Mouse (Mus musculus): ENCODE results near the gene Vgll4. TPM values are rescaled to one million over a fixed set of nuclear protein-coding genes. Genes with fewer than 3 reads are reported as not detected.

Vgll4 gene
- polyA plus RNA-seq, 2 experiments = 4.6 to 5.5 TPM

DNA sequence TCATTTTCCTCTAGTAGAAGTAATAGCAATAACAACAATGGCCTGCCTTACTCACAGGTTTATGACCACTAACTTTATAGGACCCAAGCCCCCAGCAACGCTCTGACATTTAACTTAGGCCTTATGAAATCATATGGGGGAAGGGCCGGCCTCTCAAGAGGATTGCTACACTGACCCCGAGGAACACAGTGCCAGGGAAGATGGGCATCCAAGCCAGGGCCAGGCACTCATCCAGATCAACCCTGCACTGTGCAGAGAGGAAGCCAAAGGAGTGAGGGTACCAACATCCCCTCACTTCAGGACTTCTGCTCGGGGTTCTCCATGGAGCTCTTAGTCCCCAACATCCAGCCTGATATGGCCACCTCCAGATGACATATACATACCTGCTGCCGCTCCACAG is 106.3 kb downstream of the Vgll4 start:
- DNase-seq (ENCODE audit: low read depth in 3 of 3, low spot score in 3 of 3) (no peak), ATAC-seq (ENCODE audit: insufficient read depth) (no peak)
- 77% methylated on average over 5 of the region's 5 CpGs for WGBS (ENCODE audit: insufficient replicate concordance)
- Histone ChIP-seq H3K9ac (replicated peaks) (no peak overlapping the region), H3K36me3 (replicated peaks; ENCODE audit: control insufficient read depth, insufficient read depth, low read depth) (peaks cover 4% of the 10 kb centered on the region; the same call in 1 of the 2 replicates), H3K4me1 (replicated peaks; ENCODE audit: control insufficient read depth in 2 of 2, insufficient read depth in 2 of 2, low read length in 1 of 2) (no peaks in the 10 kb centered on the region), H3K4me3 (ENCODE audit: insufficient read depth in 1 of 2, low read depth in 2 of 2, low read length in 2 of 2) (no peak overlapping the region), H3K27ac (no peak overlapping the region), H3K9me3 (ENCODE audit: control insufficient read depth, low read length) (no peaks in the 10 kb centered on the region), H3K4me2 (ENCODE audit: low read depth) (no peak overlapping the region), H3K27me3 (ENCODE audit: control insufficient read depth, insufficient read depth, low read length) (no peaks in the 10 kb centered on the region)
- TF ChIP-seq CTCF (IDR thresholded peaks at IDR 0.05; ENCODE audit: low read depth) (no peak), EP300 (IDR thresholded peaks at IDR 0.05; ENCODE audit: low read depth) (no peak)

DNA sequence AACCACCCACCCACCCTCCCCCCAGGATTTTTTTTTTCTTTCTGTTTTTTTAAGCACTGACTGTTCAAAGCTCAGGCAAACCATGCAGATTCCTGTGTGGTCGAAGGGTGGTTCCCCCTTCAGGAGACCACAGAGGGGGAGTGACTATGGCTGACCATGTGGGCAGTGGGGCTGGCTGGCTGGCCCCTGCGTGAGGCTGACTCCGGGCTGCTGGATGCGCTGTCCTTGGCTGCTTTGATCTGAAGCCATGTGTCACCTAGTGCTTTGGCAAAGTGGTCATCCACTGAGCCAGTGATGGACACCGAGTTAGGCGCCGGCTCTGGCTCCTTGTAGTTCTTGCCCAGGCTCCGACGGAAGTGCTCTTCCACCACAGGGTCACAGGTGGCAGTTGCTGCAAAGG is 107.7 kb downstream of the Vgll4 start:
- DNase-seq (ENCODE audit: low read depth in 3 of 3, low spot score in 3 of 3) (no peak), ATAC-seq (ENCODE audit: insufficient read depth) (no peak)
- peaks cover 4% of the 10 kb centered on the region; the same call in 1 of the 2 replicates for H3K36me3 ChIP-seq (replicated peaks; ENCODE audit: control insufficient read depth, insufficient read depth, low read depth)
- no peak overlapping the region for H3K4me3 ChIP-seq (ENCODE audit: insufficient read depth in 1 of 2, low read depth in 2 of 2, low read length in 2 of 2)
- TF ChIP-seq CTCF (IDR thresholded peaks at IDR 0.05; ENCODE audit: low read depth) = no peak
- no peak for TF ChIP-seq EP300 (IDR thresholded peaks at IDR 0.05; ENCODE audit: low read depth)
- no peaks in the 10 kb centered on the region for H3K27me3 ChIP-seq (ENCODE audit: control insufficient read depth, insufficient read depth, low read length)
- 79% methylated on average over 9 of the region's 9 CpGs for WGBS (ENCODE audit: insufficient replicate concordance)
- H3K27ac ChIP-seq = no peak overlapping the region
- no peaks in the 10 kb centered on the region for H3K4me1 ChIP-seq (replicated peaks; ENCODE audit: control insufficient read depth in 2 of 2, insufficient read depth in 2 of 2, low read length in 1 of 2)
- H3K4me2 ChIP-seq (ENCODE audit: low read depth) = no peak overlapping the region
- no peak overlapping the region for H3K9ac ChIP-seq (replicated peaks)
- no peaks in the 10 kb centered on the region for H3K9me3 ChIP-seq (ENCODE audit: control insufficient read depth, low read length)

DNA sequence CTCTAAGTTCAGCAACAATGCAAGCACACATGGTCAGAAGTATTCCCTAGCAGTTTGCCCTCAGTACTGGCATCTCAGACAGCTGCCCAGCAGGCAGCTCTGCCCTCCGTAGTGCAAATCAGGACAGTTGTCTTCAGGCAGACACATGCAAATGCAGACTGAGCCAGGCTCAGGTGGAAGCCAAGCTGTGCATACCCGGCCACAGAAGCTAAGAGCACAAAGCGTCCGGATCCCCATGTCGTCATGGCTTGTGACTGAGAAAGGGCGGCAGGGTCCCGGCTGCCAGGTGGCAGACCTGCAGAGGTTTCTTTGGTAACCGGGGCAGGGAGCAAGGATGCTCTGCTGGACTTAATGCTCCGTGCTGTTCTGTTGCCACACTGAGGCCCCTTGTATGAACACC is 108.2 kb downstream of the Vgll4 start:
- ATAC-seq (ENCODE audit: insufficient read depth) (no peak), DNase-seq (ENCODE audit: low read depth in 3 of 3, low spot score in 3 of 3) (no peak)
- Histone ChIP-seq H3K4me1 (replicated peaks; ENCODE audit: control insufficient read depth in 2 of 2, insufficient read depth in 2 of 2, low read length in 1 of 2) (no peaks in the 10 kb centered on the region), H3K4me3 (ENCODE audit: insufficient read depth in 1 of 2, low read depth in 2 of 2, low read length in 2 of 2) (no peak overlapping the region), H3K4me2 (ENCODE audit: low read depth) (no peak overlapping the region), H3K27ac (no peak overlapping the region), H3K9ac (replicated peaks) (no peak overlapping the region), H3K36me3 (replicated peaks; ENCODE audit: control insufficient read depth, insufficient read depth, low read depth) (peaks cover 4% of the 10 kb centered on the region; the same call in 1 of the 2 replicates), H3K27me3 (ENCODE audit: control insufficient read depth, insufficient read depth, low read length) (no peaks in the 10 kb centered on the region), H3K9me3 (ENCODE audit: control insufficient read depth, low read length) (no peaks in the 10 kb centered on the region)
- 82% methylated on average over 9 of the region's 9 CpGs for WGBS (ENCODE audit: insufficient replicate concordance)
- no peak for TF ChIP-seq EP300 (IDR thresholded peaks at IDR 0.05; ENCODE audit: low read depth)
- no peak for TF ChIP-seq CTCF (IDR thresholded peaks at IDR 0.05; ENCODE audit: low read depth)

DNA sequence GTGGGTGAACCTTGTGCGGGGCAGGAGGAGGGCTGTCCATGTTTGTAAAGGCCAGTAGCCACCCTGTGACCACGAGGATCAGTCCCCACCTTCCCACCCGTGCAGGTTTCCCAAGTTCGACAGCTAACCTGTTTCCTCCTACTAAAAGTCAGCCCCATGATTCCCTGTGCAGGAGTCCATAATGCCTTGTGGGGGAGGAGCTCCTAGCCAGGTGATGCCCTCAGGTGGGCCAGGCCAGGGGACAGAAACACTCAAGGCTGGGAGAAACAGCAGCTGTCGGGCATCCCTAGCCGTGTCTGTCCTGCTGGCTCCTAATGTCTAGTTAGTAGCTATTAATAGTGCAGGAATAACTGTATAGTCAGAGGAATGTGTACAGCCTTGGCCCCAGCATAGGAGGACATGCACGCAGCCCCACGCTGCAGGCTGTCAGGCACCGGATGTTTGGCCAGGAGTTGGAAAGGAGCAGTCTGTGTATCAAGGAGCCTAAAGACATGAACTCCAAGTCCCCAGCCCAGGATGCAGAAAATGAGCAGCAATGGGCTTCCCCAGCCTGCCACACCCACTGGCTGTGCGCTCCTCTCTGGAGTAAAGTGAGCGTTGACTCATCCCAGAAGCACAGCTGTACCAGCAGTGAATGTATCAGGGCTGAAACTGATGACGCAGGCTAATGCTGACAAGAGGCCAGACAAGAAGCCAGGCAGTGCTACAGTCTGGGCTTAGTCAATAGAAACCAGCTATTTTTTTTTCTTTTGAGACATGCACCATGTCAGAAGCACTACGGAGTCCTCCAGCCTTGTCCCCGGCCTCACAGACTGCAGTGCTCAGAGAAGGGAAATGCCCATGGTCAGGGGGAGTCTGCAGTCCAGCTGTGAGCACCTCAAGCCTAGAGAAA is 108.9 kb downstream of the Vgll4 start:
- Histone ChIP-seq H3K4me3 (ENCODE audit: insufficient read depth in 1 of 2, low read depth in 2 of 2, low read length in 2 of 2) (no peak overlapping the region), H3K27me3 (ENCODE audit: control insufficient read depth, insufficient read depth, low read length) (no peaks in the 10 kb centered on the region), H3K36me3 (replicated peaks; ENCODE audit: control insufficient read depth, insufficient read depth, low read depth) (peaks cover 4% of the 10 kb centered on the region; the same call in 1 of the 2 replicates), H3K9me3 (ENCODE audit: control insufficient read depth, low read length) (no peaks in the 10 kb centered on the region), H3K27ac (no peak overlapping the region), H3K4me1 (replicated peaks; ENCODE audit: control insufficient read depth in 2 of 2, insufficient read depth in 2 of 2, low read length in 1 of 2) (no peaks in the 10 kb centered on the region), H3K9ac (replicated peaks) (no peak overlapping the region), H3K4me2 (ENCODE audit: low read depth) (no peak overlapping the region)
- ATAC-seq (ENCODE audit: insufficient read depth) (no peak), DNase-seq (ENCODE audit: low read depth in 3 of 3, low spot score in 3 of 3) (no peak)
- TF ChIP-seq CTCF (IDR thresholded peaks at IDR 0.05; ENCODE audit: low read depth) (no peak), EP300 (IDR thresholded peaks at IDR 0.05; ENCODE audit: low read depth) (no peak)
- 83% methylated on average over 14 of the region's 14 CpGs for WGBS (ENCODE audit: insufficient replicate concordance)

DNA sequence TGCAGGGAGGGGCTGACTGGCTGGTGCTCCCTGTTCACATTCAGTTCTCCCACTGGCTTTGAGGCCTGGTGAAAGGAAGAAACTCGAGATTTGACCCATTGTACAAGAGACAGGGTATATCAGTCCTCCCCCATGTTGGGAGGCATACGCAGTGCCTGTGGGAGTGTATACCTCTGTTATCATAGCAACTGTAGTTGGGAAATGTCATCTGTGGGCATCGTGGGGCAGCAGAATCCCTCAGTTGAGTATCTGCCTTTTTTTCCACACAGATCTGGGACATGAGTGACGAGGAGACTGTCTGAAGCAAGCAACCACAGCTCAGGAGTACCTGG is 111.1 kb downstream of the Vgll4 start:
- no peaks in the 10 kb centered on the region for H3K4me1 ChIP-seq (replicated peaks; ENCODE audit: control insufficient read depth in 2 of 2, insufficient read depth in 2 of 2, low read length in 1 of 2)
- H3K4me2 ChIP-seq (ENCODE audit: low read depth) = no peak overlapping the region
- DNase-seq (ENCODE audit: low read depth in 3 of 3, low spot score in 3 of 3) (no peak), ATAC-seq (ENCODE audit: insufficient read depth) (no peak)
- H3K27ac ChIP-seq = no peak overlapping the region
- H3K27me3 ChIP-seq (ENCODE audit: control insufficient read depth, insufficient read depth, low read length) = no peaks in the 10 kb centered on the region
- no peak overlapping the region for H3K9ac ChIP-seq (replicated peaks)
- no peaks in the 10 kb centered on the region for H3K9me3 ChIP-seq (ENCODE audit: control insufficient read depth, low read length)
- TF ChIP-seq EP300 (IDR thresholded peaks at IDR 0.05; ENCODE audit: low read depth) (no peak), CTCF (IDR thresholded peaks at IDR 0.05; ENCODE audit: low read depth) (no peak)
- H3K36me3 ChIP-seq (replicated peaks; ENCODE audit: control insufficient read depth, insufficient read depth, low read depth) = peaks cover 4% of the 10 kb centered on the region; the same call in 1 of the 2 replicates
- WGBS (ENCODE audit: insufficient replicate concordance) = 58% methylated on average over 4 of the region's 4 CpGs
- H3K4me3 ChIP-seq (ENCODE audit: insufficient read depth in 1 of 2, low read depth in 2 of 2, low read length in 2 of 2) = no peak overlapping the region

Data from liver, embryonic 14.5 days (tissue).